Comparison of ENCODE assay signal across 28 mouse cellular contexts in genomic region chr14:75233070-75233469, GRCm38 (mm10). TPM values are rescaled to one million over a fixed set of nuclear protein-coding genes. Genes with fewer than 3 reads are reported as not detected.
DNase-seq lines count a peak whose midpoint lies in the region; ATAC-seq and TF ChIP-seq lines count a peak whose summit lies in the region.
"Had no signal": no experiment of that assay in that cellular context is flagged by ENCODE, and none has a peak within 500 bp of the region (broad histone marks: within the 10 kb centered on the region; RNA-seq: fewer than 3 reads in every experiment).

No protein-coding gene starts in this region.

- 77% methylated on average over 5 of the region's 5 CpGs for WGBS in intestine, embryonic 16.5 days
- WGBS in intestine, embryonic 15.5 days: 76% methylated on average over 5 of the region's 5 CpGs
- WGBS in liver, embryonic 14.5 days (ENCODE audit: insufficient replicate concordance): 65% methylated on average over 5 of the region's 5 CpGs
- WGBS in liver, embryonic 12.5 days (ENCODE audit: insufficient replicate concordance): 72% methylated on average over 5 of the region's 5 CpGs
- WGBS in liver, postnatal 0 days (ENCODE audit: insufficient replicate concordance): 56% methylated on average over 5 of the region's 5 CpGs
- 85% methylated on average over 5 of the region's 5 CpGs for WGBS in kidney, embryonic 15.5 days

- H3K4me1 ChIP-seq in intestine, embryonic 16.5 days (ENCODE audit: control insufficient read depth, insufficient read depth, low read length): no peaks in the 10 kb centered on the region
- no peaks in the 10 kb centered on the region for H3K4me1 ChIP-seq in intestine, embryonic 15.5 days (replicated peaks)
- peaks cover 0 to 12% of the 10 kb centered on the region in 2 experiments; a peak in 2 of 4 replicates for H3K4me1 ChIP-seq in liver, embryonic 14.5 days (replicated peaks; ENCODE audit: control insufficient read depth in 2 of 2, insufficient read depth in 2 of 2, low read length in 1 of 2)
- peaks cover 4% of the 10 kb centered on the region for H3K4me1 ChIP-seq in liver, embryonic 12.5 days
- H3K4me1 ChIP-seq in liver, postnatal 0 days (ENCODE audit: insufficient read depth): peaks cover 4% of the 10 kb centered on the region
- H3K4me1 ChIP-seq in kidney, embryonic 15.5 days: 0 out of 2 replicates have a peak, but pooled peaks cover 5% of the 10 kb centered on the region
- H3K4me1 ChIP-seq: heart, embryonic 12.5 days; heart, embryonic 15.5 days had no signal

- no peak for DNase-seq in liver, embryonic 14.5 days (ENCODE audit: low read depth in 3 of 3, low spot score in 3 of 3)
- peak; percentile 24 for DNase-seq in liver, postnatal 0 days
- DNase-seq: adrenal gland, adult 8-10 months; adrenal gland, postnatal 25 days; B cell, adult 2 months; cerebellum, adult 18-20 months; cerebellum, adult 9-10 months; cerebellum, postnatal 14 days; gastrocnemius, postnatal 25 days; heart, adult 18-20 months; heart, postnatal 10 days; heart, postnatal 36 days had no signal

- no peak for TF ChIP-seq CTCF in liver, embryonic 14.5 days (IDR thresholded peaks at IDR 0.05; ENCODE audit: low read depth)
- no peak for TF ChIP-seq CTCF in liver, postnatal 0 days (IDR thresholded peaks at IDR 0.05; ENCODE audit: low read depth)

- H3K4me2 ChIP-seq in intestine, embryonic 16.5 days (ENCODE audit: low read depth, low read length): no peak overlapping the region
- H3K4me2 ChIP-seq in intestine, embryonic 15.5 days (replicated peaks): no peak overlapping the region
- no peak overlapping the region for H3K4me2 ChIP-seq in liver, embryonic 14.5 days (ENCODE audit: low read depth)
- no peak overlapping the region for H3K4me2 ChIP-seq in liver, embryonic 12.5 days
- H3K4me2 ChIP-seq in liver, postnatal 0 days (ENCODE audit: low read depth, low read length): no peak overlapping the region
- no peak overlapping the region for H3K4me2 ChIP-seq in kidney, embryonic 15.5 days
- H3K4me2 ChIP-seq: forebrain, embryonic 12.5 days; forebrain, embryonic 15.5 days; heart, embryonic 12.5 days; heart, embryonic 15.5 days; hindbrain, embryonic 13.5 days had no signal

- H3K27ac ChIP-seq in intestine, embryonic 16.5 days (ENCODE audit: low read length): no peak overlapping the region
- no peak overlapping the region for H3K27ac ChIP-seq in intestine, embryonic 15.5 days
- H3K27ac ChIP-seq in liver, embryonic 14.5 days: no peak overlapping the region
- H3K27ac ChIP-seq in liver, embryonic 12.5 days: no peak overlapping the region
- peak overlapping the region; percentile 90 for H3K27ac ChIP-seq in liver, postnatal 0 days (ENCODE audit: low read depth)
- H3K27ac ChIP-seq in kidney, embryonic 15.5 days: no peak overlapping the region
- H3K27ac ChIP-seq: forebrain, embryonic 12.5 days; forebrain, embryonic 15.5 days; heart, embryonic 15.5 days; hindbrain, embryonic 10.5 days; hindbrain, embryonic 13.5 days had no signal

- H3K4me3 ChIP-seq in intestine, embryonic 16.5 days (ENCODE audit: low read length): no peak overlapping the region
- no peak overlapping the region for H3K4me3 ChIP-seq in intestine, embryonic 15.5 days (replicated peaks)
- H3K4me3 ChIP-seq in liver, embryonic 14.5 days (ENCODE audit: insufficient read depth in 1 of 2, low read depth in 2 of 2, low read length in 2 of 2): no peak overlapping the region
- no peak overlapping the region for H3K4me3 ChIP-seq in liver, embryonic 12.5 days
- no peak overlapping the region for H3K4me3 ChIP-seq in liver, postnatal 0 days (ENCODE audit: low read depth, low read length)
- no peak overlapping the region for H3K4me3 ChIP-seq in kidney, embryonic 15.5 days (replicated peaks)
- H3K4me3 ChIP-seq: forebrain, embryonic 12.5 days; forebrain, embryonic 15.5 days; heart, embryonic 12.5 days; heart, embryonic 15.5 days; hindbrain, embryonic 10.5 days; hindbrain, embryonic 13.5 days had no signal

- no peak overlapping the region for H3K9ac ChIP-seq in intestine, embryonic 16.5 days (ENCODE audit: low read depth, low read length)
- no peak overlapping the region for H3K9ac ChIP-seq in intestine, embryonic 15.5 days
- H3K9ac ChIP-seq in liver, embryonic 14.5 days (replicated peaks): no peak overlapping the region
- H3K9ac ChIP-seq in liver, embryonic 12.5 days: no peak overlapping the region
- no peak overlapping the region for H3K9ac ChIP-seq in liver, postnatal 0 days (replicated peaks)
- H3K9ac ChIP-seq in kidney, embryonic 15.5 days: no peak overlapping the region
- H3K9ac ChIP-seq: forebrain, embryonic 12.5 days; forebrain, embryonic 15.5 days; heart, embryonic 12.5 days; heart, embryonic 15.5 days; hindbrain, embryonic 13.5 days had no signal

- H3K36me3 ChIP-seq in intestine, embryonic 16.5 days (ENCODE audit: control insufficient read depth, insufficient read depth, low read length): no peaks in the 10 kb centered on the region
- H3K36me3 ChIP-seq in intestine, embryonic 15.5 days: no peaks in the 10 kb centered on the region
- H3K36me3 ChIP-seq in liver, embryonic 14.5 days (replicated peaks; ENCODE audit: control insufficient read depth, insufficient read depth, low read depth): no peaks in the 10 kb centered on the region
- H3K36me3 ChIP-seq in liver, embryonic 12.5 days: no peaks in the 10 kb centered on the region
- no peaks in the 10 kb centered on the region for H3K36me3 ChIP-seq in liver, postnatal 0 days (replicated peaks; ENCODE audit: insufficient read depth, low read length)
- no peaks in the 10 kb centered on the region for H3K36me3 ChIP-seq in kidney, embryonic 15.5 days
- H3K36me3 ChIP-seq: forebrain, embryonic 12.5 days; forebrain, embryonic 15.5 days; heart, embryonic 12.5 days; heart, embryonic 15.5 days; hindbrain, embryonic 10.5 days; hindbrain, embryonic 13.5 days had no signal

- ATAC-seq in intestine, embryonic 16.5 days: 0 out of 2 replicates have a peak, but pooled peaks have one; percentile 28
- no peak for ATAC-seq in intestine, embryonic 15.5 days
- ATAC-seq in liver, embryonic 14.5 days (ENCODE audit: insufficient read depth): peak; percentile 26; the same call in 1 of the 2 replicates
- ATAC-seq in liver, embryonic 12.5 days: no peak
- ATAC-seq in liver, postnatal 0 days: peak; percentile 98
- no peak for ATAC-seq in kidney, embryonic 15.5 days (replicated peaks; ENCODE audit: low FRiP score)
- no peak for ATAC-seq in CD4-positive, CD25-positive, alpha-beta regulatory T cell, adult 4 months
- ATAC-seq: forebrain, embryonic 15.5 days; hindbrain, embryonic 16.5 days had no signal

- TF ChIP-seq EP300 in liver, embryonic 14.5 days (IDR thresholded peaks at IDR 0.05; ENCODE audit: low read depth): no peak
- no peak for TF ChIP-seq EP300 in liver, postnatal 0 days (IDR thresholded peaks at IDR 0.05; ENCODE audit: low read depth)

- no peaks in the 10 kb centered on the region for H3K27me3 ChIP-seq in intestine, embryonic 16.5 days (replicated peaks; ENCODE audit: control insufficient read depth, insufficient read depth, low read length)
- H3K27me3 ChIP-seq in intestine, embryonic 15.5 days (replicated peaks): no peaks in the 10 kb centered on the region
- H3K27me3 ChIP-seq in liver, embryonic 14.5 days (ENCODE audit: control insufficient read depth, insufficient read depth, low read length): no peaks in the 10 kb centered on the region
- no peaks in the 10 kb centered on the region for H3K27me3 ChIP-seq in liver, embryonic 12.5 days (replicated peaks)
- H3K27me3 ChIP-seq in liver, postnatal 0 days (ENCODE audit: insufficient read depth, low read length): no peaks in the 10 kb centered on the region
- no peaks in the 10 kb centered on the region for H3K27me3 ChIP-seq in kidney, embryonic 15.5 days
- H3K27me3 ChIP-seq: forebrain, embryonic 12.5 days; forebrain, embryonic 15.5 days; heart, embryonic 12.5 days; heart, embryonic 15.5 days had no signal

- no peaks in the 10 kb centered on the region for H3K9me3 ChIP-seq in intestine, embryonic 16.5 days (ENCODE audit: control insufficient read depth, low read length)
- no peaks in the 10 kb centered on the region for H3K9me3 ChIP-seq in intestine, embryonic 15.5 days
- no peaks in the 10 kb centered on the region for H3K9me3 ChIP-seq in liver, embryonic 14.5 days (ENCODE audit: control insufficient read depth, low read length)
- H3K9me3 ChIP-seq in liver, embryonic 12.5 days (replicated peaks): no peaks in the 10 kb centered on the region
- no peaks in the 10 kb centered on the region for H3K9me3 ChIP-seq in liver, postnatal 0 days (ENCODE audit: low read length)
- H3K9me3 ChIP-seq in kidney, embryonic 15.5 days (replicated peaks): no peaks in the 10 kb centered on the region
- H3K9me3 ChIP-seq: forebrain, embryonic 12.5 days; forebrain, embryonic 15.5 days; heart, embryonic 12.5 days; heart, embryonic 15.5 days; hindbrain, embryonic 10.5 days; hindbrain, embryonic 13.5 days had no signal

RNA-seq across cellular contexts. Expression of gene Cpb2, which starts 9.0 kb away (rescaled TPM):
- polyA plus RNA-seq in intestine, embryonic 16.5 days (2015; fragmentation: Nextera tagmentation; extraction: Ambion mirVana): 4.7 and 6.8 TPM in 2 replicates
- 4.0 and 4.7 TPM in 2 replicates for polyA plus RNA-seq in intestine, embryonic 15.5 days (2015; fragmentation: Nextera tagmentation; extraction: Ambion mirVana)
- polyA plus RNA-seq in liver, embryonic 14.5 days (2012; rRNA removed): 59.7 and 62.1 TPM in 2 replicates
- 93.5 and 106 TPM in 2 replicates for polyA plus RNA-seq in liver, embryonic 14.5 days (2014; fragmentation: Nextera tagmentation; extraction: Ambion mirVana)
- polyA plus RNA-seq in liver, embryonic 12.5 days (2016; fragmentation: Nextera tagmentation; extraction: Ambion mirVana): 50.0 and 50.6 TPM in 2 replicates
- 400 and 408 TPM in 2 replicates for polyA plus RNA-seq in liver, postnatal 0 days (2015; fragmentation: Nextera tagmentation; extraction: Ambion mirVana)
- polyA plus RNA-seq in kidney, embryonic 15.5 days (2015; fragmentation: Nextera tagmentation; extraction: Ambion mirVana): 18.4 and 19.4 TPM in 2 replicates
- not detected for polyA plus RNA-seq in CD4-positive, CD25-positive, alpha-beta regulatory T cell, adult 4 months (2017; shearing (Covaris generic))
- polyA plus RNA-seq: brain, embryonic 14.5 days; embryonic facial prominence, embryonic 11.5 days; embryonic facial prominence, embryonic 14.5 days; forebrain, embryonic 12.5 days; forebrain, embryonic 15.5 days; gonadal fat pad, adult 2 months; hindbrain, embryonic 10.5 days; hindbrain, embryonic 13.5 days; hindbrain, embryonic 16.5 days had no signal

RNA-seq across cellular contexts. Expression of gene Zc3h13, which starts 51.1 kb away (rescaled TPM):
- 19.9 and 21.2 TPM in 2 replicates for polyA plus RNA-seq in intestine, embryonic 16.5 days (2015; fragmentation: Nextera tagmentation; extraction: Ambion mirVana)
- 26.8 and 27.3 TPM in 2 replicates for polyA plus RNA-seq in intestine, embryonic 15.5 days (2015; fragmentation: Nextera tagmentation; extraction: Ambion mirVana)
- polyA plus RNA-seq in liver, embryonic 14.5 days (2012; rRNA removed): 5.2 and 8.1 TPM in 2 replicates
- 9.2 and 11.3 TPM in 2 replicates for polyA plus RNA-seq in liver, embryonic 14.5 days (2014; fragmentation: Nextera tagmentation; extraction: Ambion mirVana)
- polyA plus RNA-seq in liver, embryonic 12.5 days (2016; fragmentation: Nextera tagmentation; extraction: Ambion mirVana): 20.1 TPM in 2 replicates
- 17.5 and 19.7 TPM in 2 replicates for polyA plus RNA-seq in liver, postnatal 0 days (2015; fragmentation: Nextera tagmentation; extraction: Ambion mirVana)
- polyA plus RNA-seq in kidney, embryonic 15.5 days (2015; fragmentation: Nextera tagmentation; extraction: Ambion mirVana): 34.0 and 36.1 TPM in 2 replicates
- 10 to 100 TPM; 21.7 to 23.9 TPM for polyA plus RNA-seq in CD4-positive, CD25-positive, alpha-beta regulatory T cell, adult 4 months (2017; shearing (Covaris generic))

Comparison
In these comparisons a context has a peak if more than half of its experiments do, and no peak if none do; other contexts are left out.
1. ATAC-seq: peak in intestine, embryonic 16.5 days (single experiment), liver, embryonic 14.5 days (single experiment) and liver, postnatal 0 days (single experiment); none in intestine, embryonic 15.5 days (single experiment), liver, embryonic 12.5 days (single experiment), kidney, embryonic 15.5 days (single experiment) and CD4-positive, CD25-positive, alpha-beta regulatory T cell, adult 4 months (single experiment).